Mouse (Mus musculus) G1E-ER4 (cell line): ENCODE measurements around the gene Gm21858. TPM values are rescaled to one million over a fixed set of nuclear protein-coding genes. Genes with fewer than 3 reads are reported as not detected.
"Not testable (repeated sequence)": the region's sequence is repeated elsewhere in the genome, so short reads cannot be mapped to it uniquely, and the experiment has no call there.

ENCODE experiments used
- GATA1 ChIP-seq: IDR thresholded peaks from one replicate; pipeline ENCODE4 v1.8.0; 2012; ENCODE audit warnings: low read length, inconsistent platforms
- polyA plus RNA-seq: library from polyadenylated mRNA; stranded (reverse); fragments of >175 nt; gene quantifications from 2 replicates; pipeline ENCODE4 v1.2.3, GENCODE M21; 2012

Gene Gm21858
- not detected in 2 replicates for polyA plus RNA-seq

- TF ChIP-seq GATA1, result not testable (repeated sequence)
These were observed at the start of gene Gm21858 for GRCm38 (mm10) chrY:55731456-55731855. Gene Gm21858, plus strand, starts transcription at chrY:55731756.
